Mouse (Mus musculus): ENCODE data around the gene Kremen1. TPM values are rescaled to one million over a fixed set of nuclear protein-coding genes. Genes with fewer than 3 reads are reported as not detected.

Kremen1 gene
- total and polyA plus RNA-seq, 2 experiments from 2014 or later, result 28.5 to 90.2 TPM

- WGBS, result 92% methylated on average over 2 of the region's 2 CpGs
- peaks cover 52% of the 10 kb centered on the region for H3K36me3 ChIP-seq (replicated peaks; ENCODE audit: control insufficient read depth, insufficient read depth, low read length)
These were observed 22.6 kb upstream of the Kremen1 start for GRCm38 (mm10) chr11:5283987-5284386.

GRCm38 (mm10) chr11:5280932-5281331, 19.6 kb upstream of the Kremen1 start:
- Histone ChIP-seq H3K9ac (replicated peaks; ENCODE audit: low read depth, low read length) (no peak overlapping the region), H3K27ac (ENCODE audit: low read depth) (no peak overlapping the region), H3K27me3 (ENCODE audit: control insufficient read depth, insufficient read depth, low read length) (no peaks in the 10 kb centered on the region), H3K4me2 (ENCODE audit: low read depth, low read length) (no peak overlapping the region), H3K9me3 (replicated peaks; ENCODE audit: control insufficient read depth, low read length) (no peaks in the 10 kb centered on the region), H3K4me1 (ENCODE audit: control insufficient read depth, insufficient read depth) (no peaks in the 10 kb centered on the region), H3K4me3 (ENCODE audit: low read depth, low read length) (no peak overlapping the region), H3K36me3 (replicated peaks; ENCODE audit: control insufficient read depth, insufficient read depth, low read length) (peaks cover 35% of the 10 kb centered on the region)
- 81% methylated on average over 7 of the region's 7 CpGs for WGBS
- DNase-seq (ENCODE audit: low spot score) (no peak), ATAC-seq (ENCODE audit: insufficient read depth, low read depth) (no peak)
- no peak for TF ChIP-seq CTCF (IDR thresholded peaks at IDR 0.05; ENCODE audit: low read depth)
- no peak for TF ChIP-seq EP300 (IDR thresholded peaks at IDR 0.05; ENCODE audit: low read depth)

More at GRCm38 (mm10) chr11:5283987-5284386, 22.6 kb upstream of the Kremen1 start:
- Histone ChIP-seq H3K4me3 (ENCODE audit: low read depth, low read length) (no peak overlapping the region), H3K9me3 (replicated peaks; ENCODE audit: control insufficient read depth, low read length) (no peaks in the 10 kb centered on the region), H3K4me2 (ENCODE audit: low read depth, low read length) (no peak overlapping the region), H3K4me1 (ENCODE audit: control insufficient read depth, insufficient read depth) (no peaks in the 10 kb centered on the region), H3K9ac (replicated peaks; ENCODE audit: low read depth, low read length) (no peak overlapping the region), H3K27me3 (ENCODE audit: control insufficient read depth, insufficient read depth, low read length) (no peaks in the 10 kb centered on the region), H3K27ac (ENCODE audit: low read depth) (no peak overlapping the region)
- DNase-seq (ENCODE audit: low spot score), result no peak
- TF ChIP-seq CTCF (IDR thresholded peaks at IDR 0.05; ENCODE audit: low read depth), result no peak
- TF ChIP-seq EP300 (IDR thresholded peaks at IDR 0.05; ENCODE audit: low read depth), result no peak
- ATAC-seq (ENCODE audit: insufficient read depth, low read depth), result no peak

DNA sequence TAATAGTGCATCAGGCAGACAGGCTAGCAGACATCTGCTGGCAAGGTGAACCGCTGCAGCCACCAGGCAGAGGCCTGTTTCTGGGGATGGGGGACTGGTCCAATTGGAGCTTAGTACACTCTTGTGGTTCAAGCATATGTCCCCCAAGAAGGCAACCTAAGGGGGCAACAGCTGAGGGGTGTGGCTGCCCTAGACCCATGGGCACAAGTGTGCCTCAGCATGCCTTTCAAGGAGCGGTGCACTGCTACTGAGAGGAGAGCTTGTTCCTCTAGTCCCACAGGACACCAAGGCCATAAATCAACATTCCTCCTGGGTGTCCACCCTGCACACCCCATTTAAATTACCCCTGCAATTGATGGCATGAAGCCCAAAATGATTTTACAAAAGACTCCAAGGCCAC, 17.1 kb upstream of the Kremen1 start:
- Histone ChIP-seq H3K9ac (replicated peaks; ENCODE audit: low read depth, low read length) (no peak overlapping the region), H3K4me1 (ENCODE audit: control insufficient read depth, insufficient read depth) (no peaks in the 10 kb centered on the region), H3K4me3 (ENCODE audit: low read depth, low read length) (no peak overlapping the region), H3K36me3 (replicated peaks; ENCODE audit: control insufficient read depth, insufficient read depth, low read length) (peaks cover 28% of the 10 kb centered on the region), H3K9me3 (replicated peaks; ENCODE audit: control insufficient read depth, low read length) (no peaks in the 10 kb centered on the region), H3K27ac (ENCODE audit: low read depth) (no peak overlapping the region), H3K27me3 (ENCODE audit: control insufficient read depth, insufficient read depth, low read length) (no peaks in the 10 kb centered on the region), H3K4me2 (ENCODE audit: low read depth, low read length) (no peak overlapping the region)
- 89% methylated on average over 2 of the region's 2 CpGs for WGBS
- TF ChIP-seq CTCF (IDR thresholded peaks at IDR 0.05; ENCODE audit: low read depth) (no peak), EP300 (IDR thresholded peaks at IDR 0.05; ENCODE audit: low read depth) (no peak)
- DNase-seq (ENCODE audit: low spot score) (no peak), ATAC-seq (ENCODE audit: insufficient read depth, low read depth) (no peak)

DNA sequence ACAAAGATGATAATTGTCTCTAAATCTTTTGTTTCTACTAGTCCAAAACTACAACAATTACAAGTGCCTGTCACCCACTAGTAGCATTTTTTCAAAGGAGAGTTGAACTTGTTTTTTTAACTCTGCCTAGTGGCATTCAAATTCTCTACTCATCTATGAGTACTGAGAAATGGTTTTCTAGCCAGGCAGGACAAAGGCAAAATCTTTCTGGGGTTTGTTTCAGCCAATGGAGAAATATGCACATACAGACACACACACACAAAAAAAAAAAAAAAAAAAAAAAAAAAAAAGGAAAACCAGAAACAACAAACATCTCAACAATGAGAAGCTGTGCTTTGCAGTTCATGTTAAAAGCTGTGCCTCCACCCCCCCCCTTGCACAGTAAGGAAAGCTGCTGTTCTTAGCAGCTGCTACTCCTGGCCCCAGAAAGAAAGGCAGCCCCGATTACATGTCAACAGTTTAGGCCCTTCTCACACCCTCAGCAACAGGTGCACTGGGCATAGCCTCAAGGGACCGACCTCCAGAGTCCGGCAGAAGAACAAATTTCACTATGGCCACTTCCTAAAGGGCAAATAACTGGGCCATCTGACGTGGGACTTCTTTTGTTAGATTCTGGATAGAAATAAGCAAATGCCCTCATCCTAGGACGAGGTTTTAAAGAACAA, 16.1 kb upstream of the Kremen1 start:
- no peak overlapping the region for H3K4me2 ChIP-seq (ENCODE audit: low read depth, low read length)
- no peak for TF ChIP-seq CTCF (IDR thresholded peaks at IDR 0.05; ENCODE audit: low read depth)
- TF ChIP-seq EP300 (IDR thresholded peaks at IDR 0.05; ENCODE audit: low read depth), result no peak
- H3K9ac ChIP-seq (replicated peaks; ENCODE audit: low read depth, low read length), result no peak overlapping the region
- 66% methylated on average over 5 of the region's 5 CpGs for WGBS
- H3K27me3 ChIP-seq (ENCODE audit: control insufficient read depth, insufficient read depth, low read length), result no peaks in the 10 kb centered on the region
- ATAC-seq (ENCODE audit: insufficient read depth, low read depth), result no peak
- peaks cover 19% of the 10 kb centered on the region for H3K36me3 ChIP-seq (replicated peaks; ENCODE audit: control insufficient read depth, insufficient read depth, low read length)
- no peak overlapping the region for H3K27ac ChIP-seq (ENCODE audit: low read depth)
- no peaks in the 10 kb centered on the region for H3K4me1 ChIP-seq (ENCODE audit: control insufficient read depth, insufficient read depth)
- DNase-seq (ENCODE audit: low spot score), result no peak
- H3K4me3 ChIP-seq (ENCODE audit: low read depth, low read length), result no peak overlapping the region
- H3K9me3 ChIP-seq (replicated peaks; ENCODE audit: control insufficient read depth, low read length), result no peaks in the 10 kb centered on the region

- H3K4me1 ChIP-seq (ENCODE audit: control insufficient read depth, insufficient read depth), result 0 out of 2 replicates have a peak, but pooled peaks cover 8% of the 10 kb centered on the region
- no peak overlapping the region for H3K4me3 ChIP-seq (ENCODE audit: low read depth, low read length)
- H3K36me3 ChIP-seq (replicated peaks; ENCODE audit: control insufficient read depth, insufficient read depth, low read length), result no peaks in the 10 kb centered on the region
- TF ChIP-seq EP300 (IDR thresholded peaks at IDR 0.05; ENCODE audit: low read depth) (no peak), CTCF (IDR thresholded peaks at IDR 0.05; ENCODE audit: low read depth) (no peak)
- DNase-seq (ENCODE audit: low spot score) (no peak), ATAC-seq (ENCODE audit: insufficient read depth, low read depth) (no peak)
- 71% methylated on average over 4 of the region's 4 CpGs for WGBS
- H3K9ac ChIP-seq (replicated peaks; ENCODE audit: low read depth, low read length), result no peak overlapping the region
- no peak overlapping the region for H3K27ac ChIP-seq (ENCODE audit: low read depth)
- no peaks in the 10 kb centered on the region for H3K9me3 ChIP-seq (replicated peaks; ENCODE audit: control insufficient read depth, low read length)
- H3K4me2 ChIP-seq (ENCODE audit: low read depth, low read length), result no peak overlapping the region
- H3K27me3 ChIP-seq (ENCODE audit: control insufficient read depth, insufficient read depth, low read length), result no peaks in the 10 kb centered on the region
These were observed 13.9 kb upstream of the Kremen1 start for GRCm38 (mm10) chr11:5275216-5275615.

All from heart, postnatal 0 days (tissue).